ENCODE assay signal across 8 mouse cellular contexts in the genomic region with DNA sequence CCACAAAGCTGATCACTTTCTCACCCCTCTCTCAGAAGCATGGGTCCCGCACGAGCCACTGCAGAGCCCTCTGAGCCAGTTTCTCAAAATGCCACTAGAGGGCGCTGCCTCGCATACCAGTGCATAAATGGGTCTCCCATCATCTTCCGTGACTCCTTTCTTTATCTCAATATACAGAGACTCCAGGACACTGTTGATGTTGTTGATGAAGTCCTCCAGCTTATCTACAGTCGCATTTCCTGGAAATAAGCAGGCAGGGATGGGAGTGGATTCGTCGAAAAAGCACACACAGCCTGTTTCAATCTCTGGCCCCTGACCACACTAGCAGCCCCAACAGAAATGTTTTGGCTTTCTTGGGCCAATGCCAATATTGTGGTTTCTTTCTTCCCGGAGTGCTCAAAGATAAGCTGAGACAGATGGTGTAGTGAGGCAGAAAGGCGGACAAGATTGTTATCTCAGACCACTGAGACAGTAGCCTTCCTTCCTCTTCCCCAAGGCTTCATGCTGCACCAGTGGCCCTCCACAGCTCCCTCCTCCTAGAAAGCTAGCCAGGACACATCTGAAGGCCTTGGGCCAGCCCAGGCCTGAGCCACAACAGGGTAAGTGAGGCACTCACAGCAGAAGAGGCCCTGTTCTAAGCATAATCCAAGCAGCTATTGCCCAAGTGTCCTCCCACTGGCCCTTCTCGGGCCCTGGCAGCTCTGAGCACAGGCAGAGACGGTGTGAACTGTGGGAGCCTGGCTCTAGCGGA. TPM values are rescaled to one million over a fixed set of nuclear protein-coding genes. Genes with fewer than 3 reads are reported as not detected.
DNase-seq lines count a peak whose midpoint lies in the region; ATAC-seq and TF ChIP-seq lines count a peak whose summit lies in the region.

No protein-coding gene starts in this region.

- H3K9me3 ChIP-seq in forebrain, embryonic 11.5 days (ENCODE audit: control insufficient read depth, low read length): no peaks in the 10 kb centered on the region
- no peaks in the 10 kb centered on the region for H3K9me3 ChIP-seq in heart, embryonic 16.5 days (replicated peaks; ENCODE audit: control insufficient read depth, low read length)
- H3K9me3 ChIP-seq in liver, embryonic 15.5 days (replicated peaks): no peaks in the 10 kb centered on the region
- H3K9me3 ChIP-seq in neural tube, embryonic 12.5 days: no peaks in the 10 kb centered on the region
- no peaks in the 10 kb centered on the region for H3K9me3 ChIP-seq in stomach, postnatal 0 days (ENCODE audit: control insufficient read depth, low read length)

- peak; percentile 71 for ATAC-seq in forebrain, embryonic 11.5 days (replicated peaks; ENCODE audit: low FRiP score)
- ATAC-seq in heart, embryonic 16.5 days (replicated peaks; ENCODE audit: extremely low read depth, insufficient read depth, low FRiP score): peak; percentile 46; the same call in 1 of the 2 replicates
- peak; percentile 91 for ATAC-seq in liver, embryonic 15.5 days (ENCODE audit: insufficient read depth)
- peak; percentile 36; the same call in 1 of the 2 replicates for ATAC-seq in neural tube, embryonic 12.5 days (ENCODE audit: low FRiP score, low read depth)
- ATAC-seq in stomach, postnatal 0 days (ENCODE audit: low FRiP score, low TSS enrichment): peak; percentile 75

- H3K9ac ChIP-seq in forebrain, embryonic 11.5 days (ENCODE audit: low read length): no peak overlapping the region
- peak overlapping the region; percentile 49; the same call in 1 of the 2 replicates for H3K9ac ChIP-seq in heart, embryonic 16.5 days (ENCODE audit: low read length)
- peak overlapping the region; percentile 35 for H3K9ac ChIP-seq in liver, embryonic 15.5 days
- H3K9ac ChIP-seq in neural tube, embryonic 12.5 days: no peak overlapping the region
- peak overlapping the region; percentile 28; the same call in 1 of the 2 replicates for H3K9ac ChIP-seq in stomach, postnatal 0 days (ENCODE audit: low read length)

- no peaks in the 10 kb centered on the region for H3K27me3 ChIP-seq in forebrain, embryonic 11.5 days (ENCODE audit: control insufficient read depth, insufficient read depth, low read length)
- no peaks in the 10 kb centered on the region for H3K27me3 ChIP-seq in heart, embryonic 16.5 days (ENCODE audit: control insufficient read depth, insufficient read depth, low read length)
- H3K27me3 ChIP-seq in liver, embryonic 15.5 days: no peaks in the 10 kb centered on the region
- no peaks in the 10 kb centered on the region for H3K27me3 ChIP-seq in neural tube, embryonic 12.5 days (replicated peaks)
- H3K27me3 ChIP-seq in stomach, postnatal 0 days (ENCODE audit: control insufficient read depth, insufficient read depth, low read length): no peaks in the 10 kb centered on the region

- no peak overlapping the region for H3K27ac ChIP-seq in forebrain, embryonic 11.5 days (ENCODE audit: low read depth, low read length)
- H3K27ac ChIP-seq in heart, embryonic 16.5 days (ENCODE audit: low read length): peak overlapping the region; percentile 86
- H3K27ac ChIP-seq in liver, embryonic 15.5 days (replicated peaks): peak overlapping the region; percentile 92
- peak overlapping the region; percentile 50; the same call in 1 of the 2 replicates for H3K27ac ChIP-seq in neural tube, embryonic 12.5 days
- H3K27ac ChIP-seq in stomach, postnatal 0 days (replicated peaks): peak overlapping the region; percentile 80

- DNase-seq in CD8-positive naive resting alpha-beta T cell, adult 2 months (ENCODE audit: low read depth in 2 of 2, low spot score in 2 of 2): peak; percentile 75 to 79
- peak; percentile 91 for DNase-seq in c-Kit-positive CD71-negative TER-119-negative erythroid progenitor cells, embryonic 14.5 days (ENCODE audit: low read depth)
- DNase-seq in forebrain, embryonic 11.5 days (ENCODE audit: low spot score): peak; percentile 85
- peak; percentile 80 to 86 for DNase-seq in kidney, postnatal 25 days
- DNase-seq in stomach, postnatal 0 days (ENCODE audit: low spot score): peak; percentile 76

- no peaks in the 10 kb centered on the region; the same call in 1 of the 2 replicates for H3K36me3 ChIP-seq in forebrain, embryonic 11.5 days (ENCODE audit: control insufficient read depth, insufficient read depth, low read length)
- peaks cover 19% of the 10 kb centered on the region for H3K36me3 ChIP-seq in heart, embryonic 16.5 days (ENCODE audit: control insufficient read depth, insufficient read depth)
- peaks cover 45% of the 10 kb centered on the region for H3K36me3 ChIP-seq in liver, embryonic 15.5 days (replicated peaks)
- H3K36me3 ChIP-seq in neural tube, embryonic 12.5 days: peaks cover 29% of the 10 kb centered on the region
- H3K36me3 ChIP-seq in stomach, postnatal 0 days (ENCODE audit: control insufficient read depth, insufficient read depth, low read length): peaks cover 25% of the 10 kb centered on the region

- H3K4me2 ChIP-seq in forebrain, embryonic 11.5 days (ENCODE audit: low read depth, low read length, severe bottlenecking): no peak overlapping the region
- H3K4me2 ChIP-seq in heart, embryonic 16.5 days (ENCODE audit: low read depth, low read length): peak overlapping the region; percentile 44
- H3K4me2 ChIP-seq in liver, embryonic 15.5 days: peak overlapping the region; percentile 55
- H3K4me2 ChIP-seq in neural tube, embryonic 12.5 days (replicated peaks): peak overlapping the region; percentile 20; the same call in 1 of the 2 replicates
- 0 out of 2 replicates have a peak overlapping the region, but pooled peaks have one; percentile 6 for H3K4me2 ChIP-seq in stomach, postnatal 0 days (replicated peaks; ENCODE audit: low read depth)

- no peak for TF ChIP-seq EP300 in stomach, postnatal 0 days (optimal IDR thresholded peaks at IDR 0.05)

- no peak overlapping the region for H3K4me3 ChIP-seq in forebrain, embryonic 11.5 days (ENCODE audit: low read depth, low read length)
- H3K4me3 ChIP-seq in heart, embryonic 16.5 days (ENCODE audit: low read length): no peak overlapping the region
- H3K4me3 ChIP-seq in liver, embryonic 15.5 days (replicated peaks): peak overlapping the region; percentile 23
- no peak overlapping the region for H3K4me3 ChIP-seq in neural tube, embryonic 12.5 days
- no peak overlapping the region for H3K4me3 ChIP-seq in stomach, postnatal 0 days (ENCODE audit: low read depth, low read length)

- H3K4me1 ChIP-seq in forebrain, embryonic 11.5 days (replicated peaks; ENCODE audit: control insufficient read depth, insufficient read depth, low read length): peaks cover 7% of the 10 kb centered on the region; the same call in 1 of the 2 replicates
- H3K4me1 ChIP-seq in heart, embryonic 16.5 days (ENCODE audit: control insufficient read depth, insufficient read depth, low read length): peaks cover 46% of the 10 kb centered on the region
- H3K4me1 ChIP-seq in liver, embryonic 15.5 days (replicated peaks): peaks cover 71% of the 10 kb centered on the region
- peaks cover 28% of the 10 kb centered on the region for H3K4me1 ChIP-seq in neural tube, embryonic 12.5 days
- peaks cover 14% of the 10 kb centered on the region for H3K4me1 ChIP-seq in stomach, postnatal 0 days (replicated peaks; ENCODE audit: control insufficient read depth, insufficient read depth)

- WGBS in forebrain, embryonic 11.5 days: 45% methylated on average over 13 of the region's 13 CpGs
- 20% methylated on average over 13 of the region's 13 CpGs for WGBS in heart, embryonic 16.5 days
- WGBS in liver, embryonic 15.5 days (ENCODE audit: insufficient replicate concordance): 7% methylated on average over 13 of the region's 13 CpGs
- 35% methylated on average over 13 of the region's 13 CpGs for WGBS in neural tube, embryonic 12.5 days
- WGBS in stomach, postnatal 0 days: 17% methylated on average over 13 of the region's 13 CpGs

- peak; percentile 98 for TF ChIP-seq CTCF in stomach, postnatal 0 days (IDR thresholded peaks at IDR 0.05; ENCODE audit: low read depth)

RNA-seq across cellular contexts. Expression of a gene that starts 19.2 kb away (rescaled TPM):
- 115 and 116 TPM in 2 replicates for polyA plus RNA-seq in forebrain, embryonic 11.5 days (2014; fragmentation: Nextera tagmentation; extraction: Ambion mirVana)
- polyA plus RNA-seq in heart, embryonic 16.5 days (2015; fragmentation: Nextera tagmentation; extraction: Ambion mirVana): 94.9 and 102 TPM in 2 replicates
- polyA plus RNA-seq in liver, embryonic 15.5 days (2015; fragmentation: Nextera tagmentation; extraction: Ambion mirVana): 73.8 and 75.2 TPM in 2 replicates
- polyA plus RNA-seq in neural tube, embryonic 12.5 days (2016; fragmentation: Nextera tagmentation; extraction: Ambion mirVana): 98.8 and 108 TPM in 2 replicates
- polyA plus RNA-seq in stomach, postnatal 0 days (2015; fragmentation: Nextera tagmentation; extraction: Ambion mirVana): 77.0 and 77.9 TPM in 2 replicates

RNA-seq across cellular contexts. Expression of a gene that starts 27.7 kb away (rescaled TPM):
- 11.4 and 12.9 TPM in 2 replicates for polyA plus RNA-seq in forebrain, embryonic 11.5 days (2014; fragmentation: Nextera tagmentation; extraction: Ambion mirVana)
- 6.3 and 7.4 TPM in 2 replicates for polyA plus RNA-seq in heart, embryonic 16.5 days (2015; fragmentation: Nextera tagmentation; extraction: Ambion mirVana)
- 6.3 and 6.5 TPM in 2 replicates for polyA plus RNA-seq in liver, embryonic 15.5 days (2015; fragmentation: Nextera tagmentation; extraction: Ambion mirVana)
- 9.2 and 10.1 TPM in 2 replicates for polyA plus RNA-seq in neural tube, embryonic 12.5 days (2016; fragmentation: Nextera tagmentation; extraction: Ambion mirVana)
- polyA plus RNA-seq in stomach, postnatal 0 days (2015; fragmentation: Nextera tagmentation; extraction: Ambion mirVana): 3.4 and 3.8 TPM in 2 replicates

Comparison
In these comparisons a context has a peak if more than half of its experiments do, and no peak if none do; other contexts are left out.
1. ATAC-seq: peak in every context shown above with its lines; median percentile 91 in liver, embryonic 15.5 days; 75 in stomach, postnatal 0 days; 71 in forebrain, embryonic 11.5 days; 46 in heart, embryonic 16.5 days; 36 in neural tube, embryonic 12.5 days.
2. H3K9ac ChIP-seq: peak in heart, embryonic 16.5 days (single experiment), liver, embryonic 15.5 days (single experiment) and stomach, postnatal 0 days (single experiment); none in forebrain, embryonic 11.5 days (single experiment) and neural tube, embryonic 12.5 days (single experiment).
3. Peak in every context shown above with its lines, with median percentiles within 50 percentile points of each other: DNase-seq.